Mouse (Mus musculus) kidney, embryonic 14.5 days (tissue): ENCODE measurements around the gene Topbp1. TPM values are rescaled to one million over a fixed set of nuclear protein-coding genes. Genes with fewer than 3 reads are reported as not detected.

Experiments
- ATAC-seq: fragments of 200-750 bp; cut with Nextera tagmentation; 2 replicates; pipeline ENCODE4 v1.8.0; 2017; ENCODE audit warnings: moderate number of reproducible peaks, mild to moderate bottlenecking, moderate TSS enrichment, moderate library complexity; ENCODE audit not compliant: low FRiP score, low TSS enrichment
- H3K27ac ChIP-seq: fragments of 300-500 bp; sonication (generic); 2 replicates; pipeline ENCODE4 v1.5.1; 2014; ENCODE audit warnings: low read depth, mild to moderate bottlenecking, low read length, moderate library complexity, mixed read lengths
- H3K27me3 ChIP-seq: fragments of 300-500 bp; sonication (generic); 2 replicates; pipeline ENCODE4 v1.6.1; 2014; ENCODE audit warnings: mild to moderate bottlenecking, low read length; ENCODE audit not compliant: control insufficient read depth, insufficient read depth
- H3K36me3 ChIP-seq: fragments of 300-500 bp; sonication (generic); 2 replicates; pipeline ENCODE4 v1.6.1; 2014; ENCODE audit warnings: low read length, mixed read lengths; ENCODE audit not compliant: control insufficient read depth, insufficient read depth
- H3K4me1 ChIP-seq: fragments of 300-500 bp; sonication (generic); 2 replicates; pipeline ENCODE4 v1.6.1; 2014; ENCODE audit warnings: low read length, mixed read lengths; ENCODE audit not compliant: control insufficient read depth, insufficient read depth
- H3K4me2 ChIP-seq: fragments of 300-500 bp; sonication (generic); replicated peaks from 2 replicates; pipeline ENCODE4 v1.6.1; 2014; ENCODE audit warnings: low read depth, mild to moderate bottlenecking, low read length
- H3K4me3 ChIP-seq: fragments of 300-500 bp; sonication (generic); 2 replicates; pipeline ENCODE4 v1.5.1; 2014; ENCODE audit warnings: mild to moderate bottlenecking, low read length
- H3K9ac ChIP-seq: fragments of 300-500 bp; sonication (generic); 2 replicates; pipeline ENCODE4 v1.6.1; 2014; ENCODE audit warnings: low read depth, mild to moderate bottlenecking, low read length, moderate library complexity
- H3K9me3 ChIP-seq: fragments of 300-500 bp; sonication (generic); 2 replicates; pipeline ENCODE4 v1.6.1; 2016; ENCODE audit warnings: low read length; ENCODE audit not compliant: control insufficient read depth
- WGBS: fragments of 180-500 bp; shearing (Covaris S2); extraction: QIAGEN DNeasy Blood & Tissue Kit; methylation state at CpG from one replicate; pipeline ENCODE4 v1.1.7; 2014; 5-methylcytosine and 5-hydroxymethylcytosine counted together
- polyA plus RNA-seq: library from polyadenylated mRNA; unstranded; fragments of >200 nt; fragmentation: Nextera tagmentation; extraction: Ambion mirVana; gene quantifications from 2 replicates; pipeline ENCODE4 v1.2.1, GENCODE M21; 2014

The Topbp1 gene
- 64.3 and 91.9 TPM in 2 replicates for polyA plus RNA-seq

GRCm38 (mm10) chr9:103304927-103305326, at the start of gene Topbp1, which contains the start of gene 1300017J02Rik:
Gene Topbp1, plus strand, starts transcription at chr9:103305215.
Gene 1300017J02Rik, minus strand, starts transcription at chr9:103305082.
- H3K27ac ChIP-seq, result peak within 1 kb of the TSS; percentile 88
- no peaks in the 10 kb centered on the region for H3K27me3 ChIP-seq
- peak within 1 kb of the TSS; percentile 73 for H3K4me2 ChIP-seq
- H3K9ac ChIP-seq, result peak within 1 kb of the TSS; percentile 95
- H3K9me3 ChIP-seq, result no peaks in the 10 kb centered on the region
- peak; percentile 98 for ATAC-seq
- peaks cover 30% of the 10 kb centered on the region for H3K36me3 ChIP-seq
- WGBS, result under 1% methylated on average over 49 of the region's 49 CpGs
- peak within 1 kb of the TSS; percentile 96 for H3K4me3 ChIP-seq
- H3K4me1 ChIP-seq, result peaks cover 9% of the 10 kb centered on the region; the same call in 1 of the 2 replicates

DNA sequence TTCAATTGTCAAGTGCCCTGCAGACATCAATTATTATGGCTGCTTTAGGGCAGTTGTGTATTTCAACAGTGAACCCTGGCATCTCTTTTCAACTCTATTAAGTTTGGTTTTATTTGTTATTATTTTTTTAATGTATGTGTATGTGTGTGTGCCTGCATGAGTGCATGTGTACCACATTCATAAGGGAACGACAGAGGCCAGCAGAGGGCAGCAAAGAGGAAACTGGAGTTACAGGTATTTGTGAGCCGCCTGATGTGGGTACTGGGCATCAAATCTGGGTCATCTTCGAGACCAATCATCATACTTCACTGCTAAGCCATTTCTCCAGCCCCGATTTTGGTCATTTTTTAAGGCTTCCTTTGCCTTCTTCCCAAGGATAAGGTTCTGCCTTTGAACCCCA, 39.2 kb upstream of the Topbp1 start:
- H3K4me3 ChIP-seq, result no peak overlapping the region
- H3K9ac ChIP-seq, result no peak overlapping the region
- H3K27me3 ChIP-seq, result no peaks in the 10 kb centered on the region
- no peaks in the 10 kb centered on the region for H3K4me1 ChIP-seq
- ATAC-seq, result no peak
- WGBS, result 95% methylated on average over 4 of the region's 4 CpGs
- no peaks in the 10 kb centered on the region for H3K9me3 ChIP-seq
- H3K27ac ChIP-seq, result no peak overlapping the region
- no peaks in the 10 kb centered on the region for H3K36me3 ChIP-seq
- H3K4me2 ChIP-seq, result no peak overlapping the region

DNA sequence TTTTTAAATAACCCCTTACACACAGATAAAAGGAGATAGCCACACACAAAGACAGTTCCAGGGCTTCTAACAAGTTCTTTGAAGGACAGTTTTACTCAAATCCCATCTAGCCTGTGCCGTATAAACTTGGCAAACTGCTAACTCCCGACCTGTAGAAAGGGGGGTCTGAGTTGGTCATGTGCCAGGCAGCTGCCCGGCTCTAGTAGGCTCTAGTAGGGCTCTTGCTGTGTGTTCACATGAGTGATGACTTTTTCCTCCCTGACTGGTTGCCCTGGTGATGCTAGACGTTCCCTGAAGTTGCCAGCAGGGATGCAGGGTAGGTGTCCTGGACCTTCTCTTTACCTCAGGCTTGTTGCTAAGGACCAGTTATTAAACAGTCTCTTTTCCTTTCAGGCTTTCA, 33.9 kb upstream of the Topbp1 start:
- H3K9me3 ChIP-seq, result no peaks in the 10 kb centered on the region
- no peaks in the 10 kb centered on the region for H3K4me1 ChIP-seq
- no peak for ATAC-seq
- no peaks in the 10 kb centered on the region for H3K36me3 ChIP-seq
- H3K9ac ChIP-seq, result no peak overlapping the region
- 21% methylated on average over 4 of the region's 4 CpGs for WGBS
- no peaks in the 10 kb centered on the region for H3K27me3 ChIP-seq
- H3K4me3 ChIP-seq, result no peak overlapping the region
- H3K4me2 ChIP-seq, result no peak overlapping the region
- no peak overlapping the region for H3K27ac ChIP-seq

DNA sequence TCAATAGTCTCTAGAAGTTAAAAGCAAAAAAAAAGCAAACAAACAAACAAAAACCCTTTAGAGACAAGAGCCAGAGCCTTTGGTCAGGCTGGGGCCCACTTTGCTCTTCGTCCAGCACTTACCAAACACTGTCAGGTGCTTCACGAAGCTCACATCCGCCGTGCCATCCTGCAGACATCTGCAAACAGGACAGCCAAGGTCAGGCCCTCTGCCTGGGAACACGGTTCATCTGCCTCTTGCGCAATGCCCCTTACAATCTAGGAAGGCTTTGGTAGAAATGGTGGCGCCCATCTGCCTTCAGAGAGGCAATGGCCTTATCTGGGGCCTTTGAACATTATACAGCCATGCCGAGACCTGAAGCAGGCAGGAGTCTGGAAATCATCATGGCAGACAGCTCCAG, 30.2 kb upstream of the Topbp1 start:
- Histone ChIP-seq H3K27ac (no peak overlapping the region), H3K4me1 (no peaks in the 10 kb centered on the region), H3K9me3 (no peaks in the 10 kb centered on the region), H3K4me2 (no peak overlapping the region), H3K27me3 (no peaks in the 10 kb centered on the region), H3K9ac (no peak overlapping the region), H3K36me3 (no peaks in the 10 kb centered on the region), H3K4me3 (no peak overlapping the region)
- no peak for ATAC-seq
- WGBS, result 92% methylated on average over 8 of the region's 8 CpGs

- Histone ChIP-seq H3K27me3 (no peaks in the 10 kb centered on the region), H3K4me3 (no peak overlapping the region), H3K4me2 (no peak overlapping the region), H3K9me3 (no peaks in the 10 kb centered on the region), H3K4me1 (no peaks in the 10 kb centered on the region), H3K36me3 (no peaks in the 10 kb centered on the region), H3K9ac (no peak overlapping the region), H3K27ac (no peak overlapping the region)
- no peak for ATAC-seq
- 57% methylated on average over 1 of the region's 1 CpGs for WGBS
Observed at GRCm38 (mm10) chr9:103275676-103276075, 29.3 kb upstream of the Topbp1 start.

DNA sequence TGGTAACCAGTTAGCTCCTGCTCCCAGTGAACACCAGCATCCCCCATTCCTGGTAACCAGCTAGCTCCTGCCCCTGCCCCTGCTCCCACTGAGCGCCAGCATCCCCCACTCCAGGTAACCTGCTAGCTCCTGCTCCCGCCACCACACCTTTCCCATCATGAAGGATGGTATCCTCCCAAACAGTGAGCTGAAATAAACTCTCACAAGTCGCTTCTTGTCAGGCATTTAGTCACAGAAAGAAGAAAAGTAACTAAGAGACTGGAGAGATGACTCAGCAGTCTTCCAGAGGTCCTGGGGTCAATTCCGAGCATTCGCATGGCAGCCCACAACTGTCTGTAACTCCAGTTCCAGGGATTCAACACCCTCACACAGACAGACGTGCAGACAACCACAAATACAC, 28.1 kb upstream of the Topbp1 start:
- H3K9ac ChIP-seq, result no peak overlapping the region
- WGBS, result 87% methylated on average over 6 of the region's 6 CpGs

DNA sequence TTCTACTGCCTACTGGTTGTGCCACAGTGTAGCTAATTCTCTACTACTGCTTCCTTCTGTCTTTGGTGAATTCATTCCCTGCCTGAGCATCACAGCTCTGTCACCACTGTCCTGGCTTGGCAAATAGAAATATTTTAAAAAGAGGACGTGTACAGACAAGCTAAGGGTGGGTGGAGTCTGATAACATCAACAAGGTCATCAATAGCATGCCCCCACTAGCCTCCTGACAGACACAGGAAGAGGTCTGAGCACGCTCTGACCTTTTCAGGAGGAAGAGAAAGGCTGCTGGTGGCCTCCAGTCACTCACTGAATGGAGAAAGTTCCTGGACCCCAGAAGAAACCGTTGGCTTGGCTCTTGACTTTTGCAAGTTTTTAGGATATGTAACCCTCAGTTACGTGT, 18.6 kb upstream of the Topbp1 start:
- Histone ChIP-seq H3K9ac (no peak overlapping the region), H3K4me3 (no peak overlapping the region), H3K27me3 (no peaks in the 10 kb centered on the region), H3K36me3 (no peaks in the 10 kb centered on the region), H3K4me1 (no peaks in the 10 kb centered on the region), H3K27ac (no peak overlapping the region), H3K9me3 (no peaks in the 10 kb centered on the region), H3K4me2 (no peak overlapping the region)
- ATAC-seq, result no peak
- WGBS, result 56% methylated on average over 4 of the region's 4 CpGs

More for the DNA sequence above, 28.1 kb upstream of the Topbp1 start:
- Histone ChIP-seq H3K27ac (no peak overlapping the region), H3K4me3 (no peak overlapping the region), H3K36me3 (no peaks in the 10 kb centered on the region), H3K4me2 (no peak overlapping the region), H3K27me3 (no peaks in the 10 kb centered on the region), H3K4me1 (no peaks in the 10 kb centered on the region), H3K9me3 (no peaks in the 10 kb centered on the region)
- ATAC-seq, result no peak

- H3K9me3 ChIP-seq, result no peaks in the 10 kb centered on the region
- no peak overlapping the region for H3K4me2 ChIP-seq
- H3K4me3 ChIP-seq, result no peak overlapping the region
- no peak overlapping the region for H3K27ac ChIP-seq
- H3K36me3 ChIP-seq, result no peaks in the 10 kb centered on the region
- no peak for ATAC-seq
- 70% methylated on average over 13 of the region's 13 CpGs for WGBS
- H3K9ac ChIP-seq, result no peak overlapping the region
- no peaks in the 10 kb centered on the region for H3K27me3 ChIP-seq
- no peaks in the 10 kb centered on the region for H3K4me1 ChIP-seq
Observed at GRCm38 (mm10) chr9:103286901-103287422, 18.1 kb upstream of the Topbp1 start.

- H3K4me1 ChIP-seq, result no peaks in the 10 kb centered on the region
- no peak for ATAC-seq
- WGBS, result 89% methylated on average over 19 of the region's 19 CpGs
- H3K9me3 ChIP-seq, result no peaks in the 10 kb centered on the region
- no peaks in the 10 kb centered on the region for H3K36me3 ChIP-seq
- no peak overlapping the region for H3K4me2 ChIP-seq
- H3K27me3 ChIP-seq, result no peaks in the 10 kb centered on the region
- no peak overlapping the region for H3K27ac ChIP-seq
- H3K9ac ChIP-seq, result no peak overlapping the region
- no peak overlapping the region for H3K4me3 ChIP-seq
Observed at GRCm38 (mm10) chr9:103287840-103288488, 17.1 kb upstream of the Topbp1 start.
